Mouse (Mus musculus) MEL (cell line): ENCODE measurements around the gene Anapc5. TPM values are rescaled to one million over a fixed set of nuclear protein-coding genes. Genes with fewer than 3 reads are reported as not detected.

Experiments
- DNase-seq: peaks from one replicate; pipeline ENCODE4 v3.0.0; 2011; ENCODE audit warnings: low read depth, low spot score
- H3K27ac ChIP-seq: 2 replicates; pipeline ENCODE4 v1.5.1; 2012; ENCODE audit warnings: low read depth, mild to moderate bottlenecking, control low read depth, low read length, moderate library complexity; ENCODE audit not compliant: control insufficient read depth
- H3K27me3 ChIP-seq, 2 experiments: fragments of 150-350 bp in 1 of 2; sonication (generic) in 1 of 2; 2 replicates each; pipeline ENCODE4 v1.6.1; 2012; ENCODE audit warnings: low read length in 2 of 2, mild to moderate bottlenecking in 2 of 2, improper control_type of control experiment in 1 of 2, moderate library complexity in 1 of 2; ENCODE audit not compliant: insufficient read depth in 2 of 2, control insufficient read depth in 1 of 2
- H3K36me3 ChIP-seq, 2 experiments: 2 replicates each; pipeline ENCODE4 v1.6.1; 2012 to 2014; ENCODE audit warnings: low read length in 2 of 2, improper control_type of control experiment in 1 of 2, inconsistent platforms in 1 of 2, mild to moderate bottlenecking in 1 of 2; ENCODE audit not compliant: insufficient read depth in 2 of 2, control insufficient read depth in 1 of 2
- H3K4me1 ChIP-seq, 2 experiments: fragments of 150-350 bp in 1 of 2; sonication (generic) in 1 of 2; 2 replicates each; pipeline ENCODE4 v1.6.1; 2012; ENCODE audit warnings: low read length in 2 of 2, improper control_type of control experiment in 1 of 2, mild to moderate bottlenecking in 1 of 2; ENCODE audit not compliant: insufficient read depth in 2 of 2, control insufficient read depth in 1 of 2
- H3K4me3 ChIP-seq, 2 experiments: fragments of 150-350 bp in 1 of 2; sonication (generic) in 1 of 2; 2 replicates each; pipeline ENCODE4 v1.5.1; 2012; ENCODE audit warnings: low read depth in 2 of 2, low read length in 2 of 2, mild to moderate bottlenecking in 2 of 2, moderate library complexity in 2 of 2, control low read depth in 1 of 2, improper control_type of control experiment in 1 of 2; ENCODE audit not compliant: control insufficient read depth in 1 of 2, insufficient read depth in 1 of 2
- H3K79me2 ChIP-seq: 2 replicates; pipeline ENCODE4 v1.6.1; 2012; ENCODE audit warnings: mild to moderate bottlenecking, low read length, moderate library complexity; ENCODE audit not compliant: control insufficient read depth, poor library complexity, insufficient read depth
- H3K9ac ChIP-seq: 2 replicates; pipeline ENCODE4 v1.6.1; 2012; ENCODE audit warnings: low read depth, mild to moderate bottlenecking, control low read depth, low read length, moderate library complexity; ENCODE audit not compliant: control insufficient read depth, poor library complexity, severe bottlenecking
- H3K9me3 ChIP-seq: fragments of 150-350 bp; sonication (generic); replicated peaks from 2 replicates; pipeline ENCODE4 v1.6.1; 2012; ENCODE audit warnings: mild to moderate bottlenecking, low read length, improper control_type of control experiment, moderate library complexity; ENCODE audit not compliant: insufficient read depth
- BHLHE40 ChIP-seq: IDR thresholded peaks from 2 replicates; pipeline ENCODE4 v1.6.1; 2012; ENCODE audit warnings: low read depth, mild to moderate bottlenecking, inconsistent platforms, low read length, improper control_type of control experiment, borderline replicate concordance
- CHD1 ChIP-seq: IDR thresholded peaks from 2 replicates; pipeline ENCODE4 v1.6.1; 2012; ENCODE audit warnings: low read depth, mild to moderate bottlenecking, inconsistent platforms, low read length, improper control_type of control experiment
- CHD2 ChIP-seq: IDR thresholded peaks from 2 replicates; pipeline ENCODE4 v1.6.1; 2011; ENCODE audit warnings: low read length, improper control_type of control experiment
- CTCF ChIP-seq, 3 experiments: IDR thresholded peaks in 2 of 3; conservative IDR thresholded peaks in 1 of 3; 2 replicates each; pipeline ENCODE4 v1.5.1; 2011 to 2012; ENCODE audit warnings: low read length in 3 of 3, low read depth in 2 of 3, mild to moderate bottlenecking in 2 of 3, improper control_type of control experiment in 1 of 3, inconsistent platforms in 1 of 3, mixed read lengths in 1 of 3, moderate library complexity in 1 of 3; ENCODE audit not compliant: control insufficient read depth in 1 of 3, insufficient read depth in 1 of 3, poor library complexity in 1 of 3, severe bottlenecking in 1 of 3
- E2F4 ChIP-seq: IDR thresholded peaks from 2 replicates; pipeline ENCODE4 v1.6.1; 2011; ENCODE audit warnings: low read depth, low read length, improper control_type of control experiment, borderline replicate concordance
- ELF1 ChIP-seq: IDR thresholded peaks from 2 replicates; pipeline ENCODE4 v1.6.1; 2014; ENCODE audit warnings: low read depth, mild to moderate bottlenecking, inconsistent platforms, low read length, improper control_type of control experiment, moderate library complexity
- EP300 ChIP-seq, 2 experiments: IDR thresholded peaks; 2 replicates each; pipeline ENCODE4 v1.6.1; 2011; ENCODE audit warnings: improper control_type of control experiment in 2 of 2, low read length in 2 of 2, low read depth in 1 of 2, mild to moderate bottlenecking in 1 of 2
- ETS1 ChIP-seq: IDR thresholded peaks from 2 replicates; pipeline ENCODE4 v1.6.1; 2012; ENCODE audit warnings: low read depth, mild to moderate bottlenecking, inconsistent platforms, low read length, improper control_type of control experiment, moderate library complexity
- GABPA ChIP-seq: IDR thresholded peaks from 2 replicates; pipeline ENCODE4 v1.6.1; 2012; ENCODE audit warnings: low read depth, mild to moderate bottlenecking, inconsistent platforms, low read length, improper control_type of control experiment, moderate library complexity
- GATA1 ChIP-seq: IDR thresholded peaks from 2 replicates; pipeline ENCODE4 v1.6.1; 2011; ENCODE audit warnings: low read depth, low read length, improper control_type of control experiment
- HCFC1 ChIP-seq: IDR thresholded peaks from 2 replicates; pipeline ENCODE4 v1.6.1; 2012; ENCODE audit warnings: low read depth, mild to moderate bottlenecking, inconsistent platforms, low read length, improper control_type of control experiment, moderate library complexity
- JUND ChIP-seq: IDR thresholded peaks from 2 replicates; pipeline ENCODE4 v1.6.1; 2011; ENCODE audit warnings: low read depth, mild to moderate bottlenecking, improper control_type of control experiment, low read length
- KAT2A ChIP-seq: conservative IDR thresholded peaks from 2 replicates; pipeline ENCODE4 v1.6.1; 2012; ENCODE audit warnings: low read depth, low read length, improper control_type of control experiment, inconsistent platforms
- MAFK ChIP-seq: IDR thresholded peaks from 2 replicates; pipeline ENCODE4 v1.6.1; 2011; ENCODE audit warnings: low read depth, mild to moderate bottlenecking, low read length, improper control_type of control experiment, borderline replicate concordance
- MAX ChIP-seq: IDR thresholded peaks from 2 replicates; pipeline ENCODE4 v1.6.1; 2011; ENCODE audit warnings: low read length, improper control_type of control experiment
- MAZ ChIP-seq: IDR thresholded peaks from 2 replicates; pipeline ENCODE4 v1.6.1; 2012; ENCODE audit warnings: low read depth, mild to moderate bottlenecking, inconsistent platforms, low read length, improper control_type of control experiment
- MEF2A ChIP-seq: IDR thresholded peaks from 2 replicates; pipeline ENCODE4 v1.6.1; 2014; ENCODE audit warnings: low read depth, mild to moderate bottlenecking, inconsistent platforms, low read length, improper control_type of control experiment; ENCODE audit not compliant: poor library complexity, insufficient replicate concordance, severe bottlenecking; ENCODE audit errors: extremely low read depth
- MYB ChIP-seq: IDR thresholded peaks from 2 replicates; pipeline ENCODE4 v1.6.1; 2011; ENCODE audit warnings: mild to moderate bottlenecking, low read depth, low read length, improper control_type of control experiment
- NELFE ChIP-seq: IDR thresholded peaks from 2 replicates; pipeline ENCODE4 v1.6.1; 2011; ENCODE audit warnings: low read depth, low read length, improper control_type of control experiment
- NRF1 ChIP-seq: IDR thresholded peaks from 2 replicates; pipeline ENCODE4 v1.6.1; 2014; ENCODE audit warnings: low read depth, mild to moderate bottlenecking, inconsistent platforms, low read length, improper control_type of control experiment, moderate library complexity; ENCODE audit not compliant: poor library complexity, insufficient read depth, severe bottlenecking
- POLR2A ChIP-seq, 2 experiments: IDR thresholded peaks; 2 replicates each; pipeline ENCODE4 v1.6.1; 2011 to 2012; ENCODE audit warnings: low read length in 2 of 2, mild to moderate bottlenecking in 2 of 2, control low read depth in 1 of 2, improper control_type of control experiment in 1 of 2, low read depth in 1 of 2, moderate library complexity in 1 of 2; ENCODE audit not compliant: control insufficient read depth in 1 of 2, insufficient read depth in 1 of 2, poor library complexity in 1 of 2
- POLR2AphosphoS2 ChIP-seq: IDR thresholded peaks from 2 replicates; pipeline ENCODE4 v1.6.1; 2011; ENCODE audit warnings: low read length, improper control_type of control experiment
- POLR2AphosphoS5 ChIP-seq: IDR thresholded peaks from 2 replicates; pipeline ENCODE4 v1.6.1; 2012; ENCODE audit warnings: low read depth, borderline replicate concordance, mild to moderate bottlenecking, inconsistent platforms, low read length, moderate library complexity, mixed read lengths
- RAD21 ChIP-seq: IDR thresholded peaks from 2 replicates; pipeline ENCODE4 v1.6.1; 2011; ENCODE audit warnings: mild to moderate bottlenecking, low read depth, low read length, improper control_type of control experiment
- RCOR1 ChIP-seq: IDR thresholded peaks from 2 replicates; pipeline ENCODE4 v1.6.1; 2012; ENCODE audit warnings: low read depth, mild to moderate bottlenecking, inconsistent platforms, low read length, improper control_type of control experiment
- SIN3A ChIP-seq: IDR thresholded peaks from 2 replicates; pipeline ENCODE4 v1.6.1; 2012; ENCODE audit warnings: low read length, improper control_type of control experiment, inconsistent platforms
- SMC3 ChIP-seq: IDR thresholded peaks from 2 replicates; pipeline ENCODE4 v1.6.1; 2011; ENCODE audit warnings: low read depth, low read length, improper control_type of control experiment
- TAL1 ChIP-seq: IDR thresholded peaks from 2 replicates; pipeline ENCODE4 v1.6.1; 2012; ENCODE audit warnings: mild to moderate bottlenecking, inconsistent platforms, low read length, moderate library complexity, mixed read lengths
- TBP ChIP-seq: IDR thresholded peaks from 2 replicates; pipeline ENCODE4 v1.8.0; 2011; ENCODE audit warnings: low read depth, low read length, improper control_type of control experiment
- TCF12 ChIP-seq: IDR thresholded peaks from 2 replicates; pipeline ENCODE4 v1.6.1; 2014; ENCODE audit warnings: low read depth, mild to moderate bottlenecking, inconsistent platforms, low read length, improper control_type of control experiment, moderate library complexity
- UBTF ChIP-seq: IDR thresholded peaks from 2 replicates; pipeline ENCODE4 v1.6.1; 2012; ENCODE audit warnings: low read depth, mild to moderate bottlenecking, inconsistent platforms, low read length, improper control_type of control experiment, moderate library complexity, borderline replicate concordance; ENCODE audit not compliant: insufficient read depth
- USF1 ChIP-seq: IDR thresholded peaks from 2 replicates; pipeline ENCODE4 v1.6.1; 2014; ENCODE audit warnings: low read depth, mild to moderate bottlenecking, inconsistent platforms, low read length, improper control_type of control experiment, moderate library complexity
- USF2 ChIP-seq, 2 experiments: IDR thresholded peaks; 2 replicates each; pipeline ENCODE4 v1.6.1; 2011 to 2012; ENCODE audit warnings: improper control_type of control experiment in 2 of 2, low read length in 2 of 2, borderline replicate concordance in 1 of 2, inconsistent platforms in 1 of 2, low read depth in 1 of 2, mild to moderate bottlenecking in 1 of 2; ENCODE audit not compliant: insufficient read depth in 1 of 2
- ZC3H11A ChIP-seq: IDR thresholded peaks from 2 replicates; pipeline ENCODE4 v1.6.1; 2012; ENCODE audit warnings: low read depth, mild to moderate bottlenecking, inconsistent platforms, low read length, improper control_type of control experiment
- ZKSCAN1 ChIP-seq: IDR thresholded peaks from 2 replicates; pipeline ENCODE4 v1.6.1; 2012; ENCODE audit warnings: low read depth, mild to moderate bottlenecking, inconsistent platforms, low read length, improper control_type of control experiment, moderate library complexity
- ZMIZ1 ChIP-seq: IDR thresholded peaks from 2 replicates; pipeline ENCODE4 v1.6.1; 2012; ENCODE audit warnings: low read depth, mild to moderate bottlenecking, inconsistent platforms, low read length, improper control_type of control experiment, moderate library complexity
- ZNF384 ChIP-seq: IDR thresholded peaks from 2 replicates; pipeline ENCODE4 v1.6.1; 2012; ENCODE audit warnings: low read depth, mild to moderate bottlenecking, inconsistent platforms, low read length, improper control_type of control experiment
- polyA plus RNA-seq, 2 experiments: library from polyadenylated mRNA; stranded (reverse) in 1 of 2; unstranded in 1 of 2; fragments of >175 nt in 1 of 2; fragments of >200 nt in 1 of 2; gene quantifications; 2 replicates each; pipeline versions ENCODE4 v1.2.1 to v1.2.4; 2012; ENCODE audit warnings: low replicate concordance in 2 of 2, low read depth in 1 of 2; ENCODE audit not compliant: insufficient read length in 2 of 2, insufficient read depth in 1 of 2, missing spikeins in 1 of 2
- total RNA-seq: library from RNA; depleted of rRNA; stranded (reverse); fragments of 300-350 nt; gene quantifications from 2 replicates; pipeline ENCODE4 v1.2.3, GENCODE M21; 2012

The Anapc5 gene
- total and polyA plus RNA-seq, 3 experiments: 244 to 390 TPM; not detected in 1

GRCm38 (mm10) chr5:122779277-122779834 lies 41.8 kb downstream of the Anapc5 start, which contains the start of gene Camkk2:
TSS of gene Camkk2 (minus strand) at chr5:122779409.
- Histone ChIP-seq H3K4me1 (peaks cover 7 to 31% of the 10 kb centered on the region in 2 experiments), H3K4me3 (peak within 1 kb of the TSS; percentile 83 to 100), H3K9ac (peak within 1 kb of the TSS; percentile 95), H3K9me3 (no peaks in the 10 kb centered on the region), H3K79me2 (peaks cover 18% of the 10 kb centered on the region), H3K36me3 (peaks cover 0 to 9% of the 10 kb centered on the region in 2 experiments; a peak in 2 of 4 replicates), H3K27me3 (no peaks in the 10 kb centered on the region), H3K27ac (peak within 1 kb of the TSS; percentile 89)
- DNase-seq: peak; percentile 88
- TF ChIP-seq RCOR1 (no peak), MYB (no peak), ZNF384 (no peak), UBTF (no peak), MAFK (no peak), NRF1 (no peak), POLR2AphosphoS2 (no peak), ZC3H11A (no peak), EP300 (IDR thresholded peaks at IDR 0.05; ENCODE audit: low read depth in 1 of 2, low read length in 2 of 2) (no peak; a peak in 1 of 4 replicates), CHD1 (no peak; the same call in 1 of the 2 replicates), HCFC1 (peak; percentile 45), JUND (no peak), TBP (no peak), SMC3 (no peak), GATA1 (no peak), GABPA (no peak), CHD2 (no peak), E2F4 (no peak), CTCF (IDR thresholded peaks at IDR 0.05 in 2 of 3, conservative IDR thresholded peaks at IDR 0.05 in 1 of 3; ENCODE audit: control insufficient read depth in 1 of 3, insufficient read depth in 1 of 3, low read depth in 2 of 3, low read length in 3 of 3, poor library complexity in 1 of 3, severe bottlenecking in 1 of 3) (no peak), ZKSCAN1 (no peak), POLR2A (IDR thresholded peaks at IDR 0.05; ENCODE audit: control insufficient read depth in 1 of 2, insufficient read depth in 1 of 2, low read depth in 1 of 2, low read length in 2 of 2, poor library complexity in 1 of 2) (peak; percentile 35 to 72; a peak in 3 of 4 replicates), ZMIZ1 (no peak; the same call in 1 of the 2 replicates), POLR2AphosphoS5 (no peak), ETS1 (no peak), ELF1 (no peak), NELFE (peak; percentile 64), MEF2A (no peak), BHLHE40 (no peak), MAZ (peak; percentile 40; the same call in 1 of the 2 replicates), TAL1 (no peak), USF1 (no peak), TCF12 (peak; percentile 35; the same call in 1 of the 2 replicates), SIN3A (peak; percentile 60), RAD21 (no peak), KAT2A (no peak), MAX (no peak), USF2 (IDR thresholded peaks at IDR 0.05; ENCODE audit: borderline replicate concordance in 1 of 2, insufficient read depth in 1 of 2, low read depth in 1 of 2, low read length in 2 of 2) (no peak)
